Mouse (Mus musculus) intestine, postnatal 0 days (tissue): ENCODE results near the gene Arhgef15. TPM values are rescaled to one million over a fixed set of nuclear protein-coding genes. Genes with fewer than 3 reads are reported as not detected.
"Not testable (repeated sequence)": the region's sequence is repeated elsewhere in the genome, so short reads cannot be mapped to it uniquely, and the experiment has no call there.

Experiments
- ATAC-seq: fragments of 200-750 bp; cut with Nextera tagmentation; 2 replicates; pipeline ENCODE4 v1.8.0; 2017; ENCODE audit warnings: mild to moderate bottlenecking, moderate TSS enrichment, moderate library complexity
- H3K27ac ChIP-seq: fragments of 300-500 bp; sonication (generic); 2 replicates; pipeline ENCODE4 v1.5.1; 2014; ENCODE audit warnings: mild to moderate bottlenecking, low read depth, low read length, moderate library complexity
- H3K27me3 ChIP-seq: fragments of 300-500 bp; sonication (generic); replicated peaks from 2 replicates; pipeline ENCODE4 v1.6.1; 2014; ENCODE audit warnings: low read length, mixed read lengths; ENCODE audit not compliant: control insufficient read depth, insufficient read depth
- H3K36me3 ChIP-seq: fragments of 300-500 bp; sonication (generic); 2 replicates; pipeline ENCODE4 v1.6.1; 2014; ENCODE audit warnings: mild to moderate bottlenecking, moderate library complexity; ENCODE audit not compliant: control insufficient read depth, insufficient read depth
- H3K4me1 ChIP-seq: fragments of 300-500 bp; sonication (generic); replicated peaks from 2 replicates; pipeline ENCODE4 v1.6.1; 2014; ENCODE audit warnings: antibody characterized with exemption, low read length, mixed read lengths; ENCODE audit not compliant: control insufficient read depth, insufficient read depth
- H3K4me2 ChIP-seq: fragments of 300-500 bp; sonication (generic); replicated peaks from 2 replicates; pipeline ENCODE4 v1.6.1; 2014; ENCODE audit warnings: low read depth, mild to moderate bottlenecking, moderate library complexity
- H3K4me3 ChIP-seq: fragments of 300-500 bp; sonication (generic); 2 replicates; pipeline ENCODE4 v1.5.1; 2014; ENCODE audit warnings: low read depth, low read length
- H3K9ac ChIP-seq: fragments of 300-500 bp; sonication (generic); 2 replicates; pipeline ENCODE4 v1.6.1; 2014; ENCODE audit warnings: mild to moderate bottlenecking, low read depth, low read length
- H3K9me3 ChIP-seq: fragments of 300-500 bp; sonication (generic); 2 replicates; pipeline ENCODE4 v1.6.1; 2016; ENCODE audit warnings: mixed run types; ENCODE audit not compliant: control insufficient read depth
- CTCF ChIP-seq: sonication (generic); IDR thresholded peaks from 2 replicates; pipeline ENCODE4 v1.5.1; 2016; ENCODE audit warnings: low read depth, mild to moderate bottlenecking, control low read depth, antibody characterized with exemption, moderate library complexity
- WGBS: fragments of 180-500 bp; shearing (Covaris S2); extraction: QIAGEN DNeasy Blood & Tissue Kit; methylation state at CpG from one replicate; pipeline ENCODE4 v1.1.7; 2014; 5-methylcytosine and 5-hydroxymethylcytosine counted together
- polyA plus RNA-seq: library from polyadenylated mRNA; unstranded; fragments of >200 nt; fragmentation: Nextera tagmentation; extraction: Ambion mirVana; gene quantifications from 2 replicates; pipeline ENCODE4 v1.2.1, GENCODE M21; 2015

The Arhgef15 gene
- polyA plus RNA-seq, 1 experiment from 2014 or later, result 2.6 TPM

- Histone ChIP-seq H3K27ac (no peak within 1 kb of the TSS), H3K4me3 (peak within 1 kb of the TSS; percentile 52), H3K9ac (peak within 1 kb of the TSS; percentile 34; the same call in 1 of the 2 replicates), H3K4me1 (no peaks in the 10 kb centered on the region), H3K36me3 (no peaks in the 10 kb centered on the region), H3K9me3 (no peaks in the 10 kb centered on the region), H3K4me2 (peak within 1 kb of the TSS; percentile 95), H3K27me3 (no peaks in the 10 kb centered on the region)
- ATAC-seq, result peak; percentile 91
- WGBS, result under 1% methylated on average over 50 of the region's 50 CpGs
- peak; percentile 41; the same call in 1 of the 2 replicates for TF ChIP-seq CTCF
These were observed 10.3 kb upstream of the Arhgef15 start, which contains the start of gene Slc25a35 for GRCm38 (mm10) chr11:68967337-68968282. Slc25a35 (plus strand) TSS chr11:68968131.

GRCm38 (mm10) chr11:68966554-68966953 is 9.3 kb upstream of the Arhgef15 start:
- Histone ChIP-seq H3K27ac (no peak overlapping the region), H3K4me2 (no peak overlapping the region), H3K9ac (no peak overlapping the region), H3K4me3 (no peak overlapping the region), H3K36me3 (no peaks in the 10 kb centered on the region), H3K4me1 (no peaks in the 10 kb centered on the region), H3K27me3 (no peaks in the 10 kb centered on the region), H3K9me3 (no peaks in the 10 kb centered on the region)
- WGBS, result 44% methylated on average over 1 of the region's 1 CpGs
- no peak for ATAC-seq
- TF ChIP-seq CTCF, result no peak

- Histone ChIP-seq H3K27me3 (no peaks in the 10 kb centered on the region), H3K4me2 (no peak overlapping the region), H3K4me3 (no peak overlapping the region), H3K36me3 (no peaks in the 10 kb centered on the region), H3K27ac (no peak overlapping the region), H3K9ac (no peak overlapping the region), H3K9me3 (no peaks in the 10 kb centered on the region), H3K4me1 (no peaks in the 10 kb centered on the region)
- no peak for ATAC-seq
- WGBS, result 30% methylated on average over 3 of the region's 3 CpGs
- TF ChIP-seq CTCF, result peak; percentile 70
These were observed 8.6 kb upstream of the Arhgef15 start for GRCm38 (mm10) chr11:68965845-68966244.

- ATAC-seq, result no peak
- Histone ChIP-seq H3K36me3 (no peaks in the 10 kb centered on the region), H3K4me3 (no peak overlapping the region), H3K27me3 (no peaks in the 10 kb centered on the region), H3K9me3 (no peaks in the 10 kb centered on the region), H3K4me1 (no peaks in the 10 kb centered on the region), H3K27ac (no peak overlapping the region), H3K4me2 (no peak overlapping the region), H3K9ac (no peak overlapping the region)
- no peak for TF ChIP-seq CTCF
These were observed 7.8 kb upstream of the Arhgef15 start for GRCm38 (mm10) chr11:68965050-68965449.

- H3K4me1 ChIP-seq, result no peaks in the 10 kb centered on the region
- whole genome bisulfite sequencing, result 75% methylated on average over 2 of the region's 2 CpGs
These were observed 6.1 kb upstream of the Arhgef15 start for GRCm38 (mm10) chr11:68963405-68963804.

GRCm38 (mm10) chr11:68962159-68962558 is 4.9 kb upstream of the Arhgef15 start:
- not testable (repeated sequence) for H3K4me3 ChIP-seq, H3K4me2 ChIP-seq, ATAC-seq, H3K9me3 ChIP-seq, H3K36me3 ChIP-seq, H3K4me1 ChIP-seq, H3K9ac ChIP-seq, H3K27ac ChIP-seq, H3K27me3 ChIP-seq
- 19% methylated on average over 11 of the region's 11 CpGs for WGBS

More at GRCm38 (mm10) chr11:68963405-68963804, 6.1 kb upstream of the Arhgef15 start:
- H3K36me3 ChIP-seq, result no peaks in the 10 kb centered on the region
- H3K27ac ChIP-seq, result no peak overlapping the region
- no peaks in the 10 kb centered on the region for H3K9me3 ChIP-seq
- H3K9ac ChIP-seq, result no peak overlapping the region
- no peak for TF ChIP-seq CTCF
- no peaks in the 10 kb centered on the region for H3K27me3 ChIP-seq
- no peak for ATAC-seq
- H3K4me3 ChIP-seq, result no peak overlapping the region
- no peak overlapping the region for H3K4me2 ChIP-seq
